ENCODE assay signal across 9 mouse cellular contexts in genomic region chr9:103180303-103180702, GRCm38 (mm10). TPM values are rescaled to one million over a fixed set of nuclear protein-coding genes. Genes with fewer than 3 reads are reported as not detected.
DNase-seq lines count a peak whose midpoint lies in the region; ATAC-seq lines count a peak whose summit lies in the region.
"Had no signal": no experiment of that assay in that cellular context is flagged by ENCODE, and none has a peak within 500 bp of the region (broad histone marks: within the 10 kb centered on the region; RNA-seq: fewer than 3 reads in every experiment).

No protein-coding gene starts in this region.

- H3K9ac ChIP-seq in embryonic facial prominence, embryonic 12.5 days = peak overlapping the region; percentile 58; the same call in 1 of the 2 replicates

- H3K4me3 ChIP-seq in embryonic facial prominence, embryonic 12.5 days = peak overlapping the region; percentile 38; the same call in 1 of the 2 replicates

- H3K27me3 ChIP-seq in embryonic facial prominence, embryonic 12.5 days = no peaks in the 10 kb centered on the region
- H3K27me3 ChIP-seq: Patski had no signal

- peak overlapping the region; percentile 62 for H3K4me2 ChIP-seq in embryonic facial prominence, embryonic 12.5 days (replicated peaks)

- H3K36me3 ChIP-seq in embryonic facial prominence, embryonic 12.5 days = no peaks in the 10 kb centered on the region

- no peaks in the 10 kb centered on the region for H3K9me3 ChIP-seq in embryonic facial prominence, embryonic 12.5 days

- no peak for ATAC-seq in embryonic facial prominence, embryonic 12.5 days (ENCODE audit: insufficient number of reproducible peaks, insufficient read depth, low FRiP score, low TSS enrichment)
- ATAC-seq: Patski had no signal

- 0 out of 2 replicates have a peak overlapping the region, but pooled peaks have one; percentile 30 for H3K27ac ChIP-seq in embryonic facial prominence, embryonic 12.5 days

- WGBS in embryonic facial prominence, embryonic 12.5 days = 61% methylated on average over 3 of the region's 3 CpGs

- intact Hi-C loops in left cerebral cortex, postnatal 4 days (cut with DNase I) = no loop called here
- intact Hi-C loops in left cerebral cortex, postnatal 36 days (cut with DNase I) = no loop called here

- peaks cover 15% of the 10 kb centered on the region for H3K4me1 ChIP-seq in embryonic facial prominence, embryonic 12.5 days

- peak; percentile 70 for DNase-seq in left cerebral cortex, postnatal 4 days
- DNase-seq in left cerebral cortex, postnatal 36 days (ENCODE audit: low spot score in 2 of 2) = no peak
- DNase-seq in heart, adult 9 months (ENCODE audit: low spot score in 2 of 2) = peak; percentile 34 to 56
- peak; percentile 51 for DNase-seq in kidney, postnatal 10 days
- peak; percentile 75 for DNase-seq in lung, postnatal 36 days
- peak; percentile 56 to 66 for DNase-seq in urinary bladder, postnatal 36 days (ENCODE audit: low spot score in 2 of 2)
- DNase-seq in right cerebral cortex, postnatal 36 days (ENCODE audit: low spot score in 2 of 2) = no peak

RNA-seq across cellular contexts. Expression of gene Srprb, which starts 21.6 kb away (rescaled TPM):
- 10 to 100 TPM; 21.8 to 24.4 TPM for total RNA-seq in left cerebral cortex, postnatal 4 days (2021)
- total RNA-seq in left cerebral cortex, postnatal 36 days (2021) = 10 to 100 TPM; 18.5 to 19.3 TPM
- 58.0 and 60.0 TPM in 2 replicates for polyA plus RNA-seq in embryonic facial prominence, embryonic 12.5 days (2016; fragmentation: Nextera tagmentation; extraction: Ambion mirVana)

RNA-seq across cellular contexts. Expression of gene Gm20425, which starts 49.8 kb away (rescaled TPM):
- total RNA-seq in left cerebral cortex, postnatal 4 days (2021) = 1 to 10 TPM; 2.6 to 3.0 TPM
- total RNA-seq in left cerebral cortex, postnatal 36 days (2021) = 1 to 10 TPM; 9.2 to 9.7 TPM
- 0.60 and 2.9 TPM in 2 replicates for polyA plus RNA-seq in embryonic facial prominence, embryonic 12.5 days (2016; fragmentation: Nextera tagmentation; extraction: Ambion mirVana)
- polyA plus RNA-seq: Patski had no signal

RNA-seq across cellular contexts. Expression of gene Trf, which starts 49.9 kb away (rescaled TPM):
- 10 to 100 TPM in 1 of 2 experiments, 1 to 10 TPM in 1; 6.1 to 11.1 TPM for total RNA-seq in left cerebral cortex, postnatal 4 days (2021)
- 100 to 1,000 TPM; 136 to 214 TPM for total RNA-seq in left cerebral cortex, postnatal 36 days (2021)
- polyA plus RNA-seq in embryonic facial prominence, embryonic 12.5 days (2016; fragmentation: Nextera tagmentation; extraction: Ambion mirVana) = 19.1 and 20.1 TPM in 2 replicates
- polyA plus RNA-seq: Patski had no signal

Comparison
In these comparisons a context has a peak if more than half of its experiments do, and no peak if none do; other contexts are left out.
1. DNase-seq: peak in left cerebral cortex, postnatal 4 days (single experiment), heart, adult 9 months (2 of 2), kidney, postnatal 10 days (single experiment), lung, postnatal 36 days (single experiment) and urinary bladder, postnatal 36 days (2 of 2); none in left cerebral cortex, postnatal 36 days (0 of 2) and right cerebral cortex, postnatal 36 days (0 of 2).
2. RNA of gene Trf, which starts 49.9 kb away (total RNA-seq): 136 to 214 TPM in left cerebral cortex, postnatal 36 days; 6.1 to 11.1 TPM in left cerebral cortex, postnatal 4 days; every median in the first group is over 10 times any median in the second.